Mouse (Mus musculus): ENCODE results near the gene Helz. TPM values are rescaled to one million over a fixed set of nuclear protein-coding genes. Genes with fewer than 3 reads are reported as not detected.
"Not testable (repeated sequence)": the region's sequence is repeated elsewhere in the genome, so short reads cannot be mapped to it uniquely, and the experiment has no call there.

Gene Helz
- total RNA-seq (2021), result 10 to 100 TPM; 14.7 to 16.9 TPM
- long read RNA-seq, experiment 1, partial matches to known transcripts, result 1 of 4 reads
- long read RNA-seq, experiment 1, other reads (novel, unspliced or antisense), result 3 of 4 reads
- long read RNA-seq, experiment 2, full-length matches to known transcripts, result 1 of 3 reads
- long read RNA-seq, experiment 2, partial matches to known transcripts, result 1 of 3 reads
- long read RNA-seq, experiment 2, other reads (novel, unspliced or antisense), result 1 of 3 reads

DNA sequence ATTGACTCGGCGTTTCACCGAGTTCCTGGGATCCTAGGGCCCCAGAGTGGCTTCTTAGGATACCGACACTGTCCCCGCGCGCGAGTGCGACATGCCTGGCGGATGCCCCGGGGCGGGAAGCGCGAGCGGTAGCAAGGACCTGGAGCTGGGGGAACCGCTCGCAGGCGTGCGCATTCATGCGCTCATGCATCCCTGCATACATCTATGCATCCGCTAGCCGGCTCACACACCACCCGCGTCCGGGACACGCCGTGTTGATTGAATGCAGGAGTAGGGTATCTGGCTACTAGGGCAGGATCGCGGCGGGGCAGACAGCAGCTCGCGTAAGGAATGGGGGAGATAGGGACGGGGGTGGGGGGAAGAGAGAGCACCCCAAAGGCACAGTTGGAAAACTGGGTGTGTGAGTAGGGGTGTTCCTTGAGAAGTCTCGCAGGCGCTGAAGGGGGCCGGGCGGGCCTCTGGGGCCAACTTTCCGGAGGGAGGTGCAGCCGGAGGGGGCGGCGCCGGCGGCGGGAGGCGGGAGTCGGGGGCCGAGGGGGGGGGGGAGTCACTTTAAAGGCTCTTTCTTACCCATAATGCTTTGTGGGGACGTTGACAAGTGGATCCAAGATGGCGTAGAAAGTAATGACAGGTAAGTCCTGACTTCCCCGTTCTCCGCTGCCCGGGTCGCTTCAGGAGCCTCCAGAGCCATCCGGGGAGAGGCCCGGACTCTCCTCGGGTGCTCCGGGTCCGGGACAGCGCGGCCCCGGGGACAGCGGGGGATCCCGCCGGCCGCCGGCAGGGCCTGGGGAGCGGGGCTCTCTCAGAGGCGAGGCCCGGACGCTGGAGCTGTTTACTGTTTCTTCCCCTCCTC, at the start of gene Helz:
TSS of gene Helz (plus strand) at position 580 of the 853 bp plus-strand sequence.
- DNase-seq, result peak; percentile 67

DNA sequence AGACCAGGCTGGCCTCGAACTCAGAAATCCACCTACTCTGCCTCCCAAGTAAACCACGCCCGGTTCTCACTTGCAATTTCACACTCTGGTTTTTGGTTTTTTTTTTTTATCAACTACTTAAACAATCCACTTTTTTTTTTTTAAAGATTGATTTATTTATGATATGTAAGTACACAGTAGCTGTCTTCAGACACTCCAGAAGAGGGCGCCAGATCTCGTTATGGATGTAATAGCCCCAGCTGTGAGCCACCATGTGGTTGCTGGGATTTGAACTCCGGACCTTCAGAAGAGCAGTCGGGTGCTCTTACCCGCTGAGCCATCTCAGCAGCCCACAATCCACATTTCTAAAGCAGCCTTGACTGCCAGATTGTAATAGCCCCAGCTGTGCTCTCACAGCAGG, 44.9 kb upstream of the Helz start:
- DNase-seq, result no peak

DNA sequence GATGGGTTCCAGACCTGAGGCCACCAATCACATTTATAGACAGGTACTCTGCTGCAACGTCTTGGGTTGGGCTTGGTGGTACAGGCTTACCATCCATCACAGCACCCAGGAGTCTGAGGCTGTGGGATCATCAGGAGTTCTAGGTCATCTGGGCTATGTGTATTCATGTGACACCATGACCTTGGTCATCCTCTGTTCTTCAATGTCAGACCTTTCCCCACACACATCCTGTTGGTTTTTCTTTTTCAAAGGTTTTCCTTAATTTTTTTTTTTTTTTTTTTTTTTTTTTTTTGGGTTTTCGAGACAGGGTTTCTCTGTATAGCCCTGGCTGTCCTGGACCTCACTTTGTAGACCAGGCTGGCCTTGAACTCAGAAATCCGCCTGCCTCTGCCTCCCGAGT, 43.4 kb upstream of the Helz start:
- DNase-seq, result not testable (repeated sequence)

DNA sequence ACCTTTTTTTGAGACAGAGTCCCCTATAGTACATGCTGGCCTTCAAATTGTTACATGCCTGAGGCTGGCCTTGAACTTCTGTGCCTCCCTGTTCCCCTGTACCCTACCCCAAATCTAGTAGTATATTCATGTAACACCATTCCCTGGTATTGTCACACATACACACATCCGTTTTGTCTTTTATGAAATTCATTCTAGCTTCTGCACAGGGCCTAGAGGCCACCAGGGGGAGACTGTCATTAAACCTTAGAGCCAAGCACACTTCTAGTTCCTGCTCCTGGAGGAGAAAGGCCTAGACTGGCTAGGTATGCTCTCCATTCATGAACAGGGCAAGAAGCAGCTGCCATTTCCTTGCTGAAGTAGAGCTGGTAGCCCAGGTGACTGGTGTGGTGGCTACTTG, 41.5 kb upstream of the Helz start:
- no peak for DNase-seq

DNA sequence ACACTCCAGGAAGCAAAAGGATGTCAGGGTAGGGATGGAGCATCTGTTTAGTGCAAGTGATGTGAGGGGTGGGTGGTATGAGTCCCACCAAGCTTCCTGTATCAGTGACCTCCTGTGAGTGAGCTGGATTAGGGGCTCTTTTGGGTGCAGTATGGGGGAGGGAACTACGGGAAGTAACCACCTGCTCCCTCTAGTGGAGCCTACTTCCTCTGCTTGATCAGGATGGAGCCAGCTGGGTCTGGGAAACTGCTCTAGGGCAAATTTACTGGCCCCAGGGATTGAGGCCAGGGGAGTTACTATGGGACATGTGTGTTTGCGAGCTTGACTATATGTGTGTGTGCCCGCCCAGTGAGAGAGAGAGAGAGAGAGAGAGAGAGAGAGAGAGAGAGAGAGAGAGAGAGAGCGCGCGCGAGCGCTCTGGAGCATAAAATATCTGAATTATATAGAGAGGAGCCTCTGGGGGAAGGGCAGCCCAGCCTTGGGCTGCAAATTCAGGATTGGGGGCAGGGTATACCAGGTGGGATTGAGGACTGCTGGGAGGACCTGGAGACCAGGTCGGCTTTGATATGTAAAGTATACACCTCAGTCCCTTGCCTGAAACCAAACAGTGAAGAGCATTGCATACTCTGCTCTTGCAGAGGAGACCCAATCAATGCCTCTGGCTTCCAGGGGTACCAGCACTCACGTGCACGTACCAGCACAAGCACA, 37.9 kb upstream of the Helz start:
- DNase-seq, result no peak

DNA sequence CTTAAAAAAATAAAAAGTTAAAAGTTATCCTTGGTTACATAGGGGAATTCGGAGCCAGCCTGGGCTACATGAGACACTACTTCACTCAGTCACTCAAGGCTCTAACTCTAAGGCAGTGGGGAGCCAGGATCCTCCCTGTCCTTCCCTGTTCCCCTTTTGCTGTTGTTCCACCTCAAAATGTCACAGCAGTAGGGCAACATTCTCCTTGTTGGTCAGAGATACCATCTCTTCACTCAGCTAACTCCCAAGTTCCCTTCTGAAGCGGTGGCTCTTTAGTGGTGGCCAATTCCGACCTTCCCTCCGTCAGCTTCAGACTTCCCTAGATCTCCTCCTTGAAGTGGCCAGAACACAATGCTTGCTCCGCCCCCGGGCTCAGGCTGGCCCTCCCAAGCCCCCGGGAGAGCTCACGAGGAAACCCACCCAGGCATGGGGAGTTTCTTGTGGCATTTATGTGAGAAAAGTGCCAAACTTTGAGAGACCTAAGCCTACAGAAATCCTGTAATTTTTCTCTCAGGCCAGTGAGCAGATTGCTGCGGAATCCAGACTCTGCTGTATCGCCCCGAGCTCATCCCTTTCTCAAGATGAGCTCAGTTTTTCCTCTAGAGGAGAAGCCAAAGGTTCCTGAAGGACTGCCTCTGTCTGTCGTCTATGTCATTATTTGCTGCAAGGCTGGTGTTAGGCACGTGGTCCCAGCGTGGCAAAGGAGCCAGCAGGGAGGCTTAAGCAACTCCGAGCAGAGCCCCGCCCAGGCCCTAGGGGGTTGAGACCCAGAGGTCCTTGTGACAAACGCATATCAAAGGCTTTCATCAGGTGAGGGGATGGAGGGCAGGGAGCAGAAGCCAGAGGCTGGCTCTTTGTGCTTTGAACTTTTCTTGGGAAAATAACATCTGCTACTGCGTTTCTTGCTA, 37.1 kb upstream of the Helz start:
- no peak for DNase-seq

DNA sequence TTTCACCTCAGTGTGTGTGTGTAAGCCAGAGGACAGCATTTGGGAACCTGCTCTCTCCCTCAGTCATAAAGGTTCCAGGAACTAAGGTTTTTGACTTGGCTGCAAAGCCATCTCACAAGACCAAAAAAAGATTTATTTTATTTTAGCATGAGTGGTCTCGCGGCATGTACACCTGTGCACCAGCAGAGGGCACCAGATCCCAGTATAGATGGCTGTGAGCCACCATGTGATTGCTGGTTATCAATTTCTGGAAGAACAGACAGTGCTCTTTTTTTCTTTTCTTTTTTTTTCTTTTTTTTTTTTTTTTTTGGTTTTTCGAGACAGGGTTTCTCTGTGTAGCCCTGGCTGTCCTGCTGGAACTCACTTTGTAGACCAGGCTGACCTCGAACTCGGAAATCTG, 35.8 kb upstream of the Helz start:
- DNase-seq, result not testable (repeated sequence)

DNA sequence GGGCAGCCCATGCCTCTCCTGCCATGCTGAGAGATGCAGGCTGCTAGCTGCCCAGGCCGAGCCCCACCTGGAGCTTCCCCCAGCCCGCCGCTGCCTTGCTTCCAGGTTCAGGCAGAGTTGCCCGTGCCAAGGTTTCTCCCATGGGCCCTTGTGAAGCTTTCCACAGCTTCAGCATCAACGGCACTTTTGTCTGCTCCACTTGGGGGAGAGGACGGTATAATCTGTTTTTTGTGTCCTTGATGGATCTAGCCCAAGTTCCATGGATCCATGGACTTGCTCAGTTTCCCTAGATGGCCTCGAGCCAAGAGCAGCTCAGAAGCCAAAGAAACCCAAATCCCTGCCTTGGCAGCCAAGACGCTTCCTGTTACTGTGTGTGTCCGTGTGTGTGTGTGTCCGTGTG, 34.7 kb upstream of the Helz start:
- no peak for DNase-seq

DNA sequence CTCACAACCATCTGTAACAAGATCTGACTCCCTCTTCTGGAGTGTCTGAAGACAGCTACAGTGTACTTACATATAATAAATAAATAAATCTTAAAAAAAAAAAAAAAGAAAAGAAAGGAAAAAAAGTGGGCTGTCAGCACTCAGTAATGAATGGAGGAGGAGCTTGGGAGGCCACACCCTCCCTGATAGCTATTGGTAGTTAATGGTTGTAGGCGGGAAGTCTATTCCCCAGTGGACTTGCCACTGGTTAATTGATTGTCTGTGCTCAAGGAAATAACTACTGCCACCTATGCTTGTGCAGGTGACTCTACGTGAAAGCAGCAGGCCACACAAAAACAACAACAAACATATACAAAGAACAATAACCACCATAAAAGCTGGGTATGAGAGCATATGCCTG, 31.3 kb upstream of the Helz start:
- DNase-seq, result no peak

DNA sequence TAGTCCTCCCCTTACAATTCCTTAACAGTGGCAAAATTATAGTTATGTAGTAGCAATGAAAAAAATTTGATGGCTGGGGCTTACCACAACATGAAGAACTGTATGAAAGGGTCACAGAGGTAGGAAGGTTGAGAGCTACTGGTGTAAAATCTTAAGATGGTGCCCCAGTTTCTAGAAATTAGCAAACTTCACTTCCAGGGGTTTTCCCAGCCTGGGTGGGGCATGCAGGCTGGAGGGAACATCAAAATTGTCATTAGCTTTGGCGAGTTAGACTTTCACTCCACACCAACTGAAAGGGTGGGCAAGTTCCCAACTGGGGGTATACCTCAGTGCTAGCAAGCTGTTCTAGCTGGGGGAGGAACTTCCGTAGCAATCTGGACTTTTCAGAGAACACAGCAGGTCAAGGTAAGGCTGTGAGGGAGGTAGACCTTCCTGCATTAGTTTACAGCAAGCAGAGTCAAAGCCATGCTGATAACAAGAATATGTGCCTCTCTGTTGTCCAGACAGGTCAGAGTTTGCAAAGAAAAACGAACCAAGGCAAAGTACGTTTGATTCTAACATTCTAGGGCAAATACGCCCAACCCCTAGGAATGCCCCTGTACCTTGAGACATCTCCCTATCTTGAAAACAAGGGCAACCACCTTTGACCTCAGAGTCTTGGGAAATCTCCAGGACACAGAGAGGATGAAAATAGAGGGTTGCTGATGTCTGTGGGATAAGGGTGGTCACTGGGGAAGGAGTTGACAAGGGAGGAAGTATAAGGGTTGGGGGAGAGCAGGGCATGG, 28.9 kb upstream of the Helz start:
- DNase-seq, result no peak

DNA sequence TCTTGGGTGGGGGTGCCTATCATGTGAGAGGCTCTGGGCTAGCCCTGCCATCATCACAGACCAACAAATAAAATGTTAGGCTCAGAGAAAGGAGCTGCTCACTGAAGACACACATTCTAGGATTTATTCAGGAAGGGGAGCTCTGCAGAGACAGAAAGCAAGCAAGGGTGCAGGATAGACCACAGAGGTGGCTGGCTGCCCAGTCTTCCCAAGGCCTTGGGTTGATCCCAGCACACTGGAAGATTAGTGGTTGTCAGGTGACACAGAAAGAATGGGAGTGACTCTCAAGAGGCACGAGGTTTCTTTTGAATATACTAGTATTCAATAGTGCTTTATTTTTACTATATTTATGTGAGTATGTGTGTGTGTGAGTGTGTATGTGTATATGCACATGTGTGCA, 26.6 kb upstream of the Helz start:
- no peak for DNase-seq

DNA sequence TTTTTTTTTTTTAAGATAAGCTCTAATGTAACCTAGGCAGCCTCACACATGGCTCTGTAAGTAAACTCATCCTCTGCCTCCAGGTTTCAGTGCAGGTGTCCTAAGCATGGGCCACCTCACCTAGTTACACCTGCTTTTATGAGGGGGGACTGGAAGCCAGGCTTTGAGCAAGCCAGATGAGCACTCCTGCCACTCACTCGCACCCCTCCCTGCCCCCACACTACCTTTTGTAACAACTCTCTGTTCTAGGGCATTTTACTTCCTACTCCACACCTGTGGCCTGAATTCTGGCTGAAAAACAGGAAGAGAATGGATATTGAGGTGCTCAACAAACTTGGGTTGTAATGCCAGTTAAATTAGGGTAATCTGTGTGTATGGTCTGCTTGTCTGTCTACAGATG, 22.8 kb upstream of the Helz start:
- no peak for DNase-seq

DNA sequence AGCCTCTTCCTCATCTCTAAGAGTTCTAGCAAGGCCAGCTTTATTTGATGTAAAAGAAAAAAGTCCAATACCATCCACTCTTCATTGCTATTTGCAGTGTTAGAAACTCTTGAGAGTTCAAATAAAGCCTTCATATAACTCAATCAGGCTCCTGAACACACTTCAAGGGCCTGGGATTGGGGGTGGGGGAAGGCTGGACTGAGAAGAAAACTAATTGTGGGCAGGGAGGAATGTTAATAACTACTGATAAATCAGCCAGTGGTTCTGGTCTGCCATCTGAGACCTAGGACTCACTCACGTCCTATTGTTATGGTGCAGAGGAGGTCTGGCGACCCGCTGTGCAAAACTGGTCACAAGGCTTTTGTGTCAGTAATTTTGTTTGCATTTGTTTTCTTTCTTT, 20.1 kb upstream of the Helz start:
- no peak for DNase-seq

DNA sequence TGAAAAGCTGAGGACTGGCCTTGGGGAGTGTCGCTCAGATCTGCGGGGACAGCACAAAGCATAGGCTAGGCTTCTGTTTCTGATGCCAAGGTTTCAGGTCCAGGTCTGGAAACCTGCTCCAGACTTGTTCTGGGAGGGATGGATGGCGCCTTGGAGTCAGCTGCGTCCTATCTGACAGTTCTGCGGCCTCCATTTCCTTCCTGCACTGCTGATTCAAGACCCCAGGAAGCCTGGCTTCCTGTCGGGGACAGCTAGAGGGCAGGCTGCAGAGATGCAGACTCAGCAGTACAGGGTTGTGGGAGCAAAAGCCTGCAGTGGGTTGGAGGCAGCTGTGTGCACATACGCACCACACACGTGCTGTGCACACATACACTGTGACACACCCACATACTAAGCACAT, 18.4 kb upstream of the Helz start:
- DNase-seq, result peak; percentile 19

DNA sequence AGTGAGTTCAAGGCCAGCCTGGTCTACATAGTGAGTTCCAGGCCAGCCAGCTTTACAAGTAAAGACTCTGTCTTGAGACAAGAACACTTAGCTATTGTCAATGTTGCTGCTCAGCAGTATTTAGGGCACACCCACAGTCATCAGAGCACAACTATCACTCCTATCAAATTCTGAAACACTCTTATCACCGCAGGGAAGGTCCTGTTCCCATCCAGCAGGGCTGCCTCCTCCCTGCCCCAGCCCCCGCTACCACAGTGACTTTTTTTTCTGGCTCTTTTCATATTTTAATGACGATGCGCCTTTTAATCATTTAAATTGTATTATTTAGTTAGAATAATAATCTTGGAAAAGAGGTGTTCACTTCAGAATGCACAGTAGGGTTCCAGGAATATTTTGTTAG, 16.3 kb upstream of the Helz start:
- DNase-seq, result no peak

DNA sequence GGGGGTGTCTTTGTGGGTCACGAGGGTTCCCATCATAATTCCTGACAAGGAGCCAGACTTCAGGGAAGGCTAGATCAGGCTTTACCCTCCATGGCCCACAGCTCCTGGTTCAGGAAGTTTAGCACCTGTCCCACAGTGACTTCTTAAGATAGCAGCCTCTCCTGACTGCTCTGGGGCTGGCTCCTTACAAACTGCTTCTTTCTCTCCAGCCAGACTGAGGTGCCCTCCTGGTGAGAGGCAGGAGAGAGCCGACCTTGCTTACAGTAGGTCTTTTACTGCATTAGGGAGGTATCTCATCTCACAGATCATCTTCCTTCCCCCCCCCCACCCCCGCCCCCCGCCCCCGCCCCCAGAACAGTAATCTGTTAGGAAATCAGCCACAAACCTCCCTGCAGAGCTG, 15.5 kb upstream of the Helz start:
- DNase-seq, result no peak

DNA sequence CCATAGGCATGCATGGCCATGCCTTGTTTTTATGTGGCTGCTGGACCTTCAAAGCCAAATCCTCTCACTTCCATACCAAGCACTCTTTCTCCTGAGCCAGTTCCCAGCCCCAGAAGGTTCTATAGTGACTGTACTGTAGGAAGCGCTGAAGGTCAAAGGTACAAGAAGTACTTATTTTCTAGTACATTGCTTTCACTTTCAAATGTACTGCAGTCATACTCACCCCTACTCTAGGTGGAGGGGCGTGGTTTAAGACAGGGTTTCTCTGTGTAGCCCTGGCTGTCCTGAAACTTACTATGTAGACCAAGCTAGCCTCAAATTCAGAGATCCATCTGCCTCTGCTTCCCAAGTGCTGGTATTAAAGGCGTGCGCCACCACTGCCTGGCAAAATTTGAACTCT, 8.7 kb upstream of the Helz start:
- no peak for DNase-seq

DNA sequence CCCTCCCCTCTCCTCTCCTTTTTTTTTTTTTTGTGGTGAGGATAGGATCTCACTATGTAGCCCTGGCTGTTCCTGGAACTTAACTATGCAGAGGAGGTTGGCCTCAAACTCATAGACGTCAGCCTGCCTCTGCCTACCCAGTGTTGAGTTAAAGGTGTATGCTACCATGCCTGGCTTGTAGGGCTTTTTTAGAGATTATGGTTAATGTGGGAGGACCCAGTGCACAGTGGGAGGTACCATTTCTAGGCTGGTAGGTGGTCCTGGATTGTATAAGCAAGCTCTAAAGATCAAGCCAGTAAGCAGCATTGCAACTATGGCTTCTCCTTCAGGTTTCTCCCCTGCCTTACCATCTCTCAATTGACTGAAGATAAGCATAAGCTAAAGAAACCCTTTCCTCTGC, 7.4 kb upstream of the Helz start:
- no peak for DNase-seq

DNA sequence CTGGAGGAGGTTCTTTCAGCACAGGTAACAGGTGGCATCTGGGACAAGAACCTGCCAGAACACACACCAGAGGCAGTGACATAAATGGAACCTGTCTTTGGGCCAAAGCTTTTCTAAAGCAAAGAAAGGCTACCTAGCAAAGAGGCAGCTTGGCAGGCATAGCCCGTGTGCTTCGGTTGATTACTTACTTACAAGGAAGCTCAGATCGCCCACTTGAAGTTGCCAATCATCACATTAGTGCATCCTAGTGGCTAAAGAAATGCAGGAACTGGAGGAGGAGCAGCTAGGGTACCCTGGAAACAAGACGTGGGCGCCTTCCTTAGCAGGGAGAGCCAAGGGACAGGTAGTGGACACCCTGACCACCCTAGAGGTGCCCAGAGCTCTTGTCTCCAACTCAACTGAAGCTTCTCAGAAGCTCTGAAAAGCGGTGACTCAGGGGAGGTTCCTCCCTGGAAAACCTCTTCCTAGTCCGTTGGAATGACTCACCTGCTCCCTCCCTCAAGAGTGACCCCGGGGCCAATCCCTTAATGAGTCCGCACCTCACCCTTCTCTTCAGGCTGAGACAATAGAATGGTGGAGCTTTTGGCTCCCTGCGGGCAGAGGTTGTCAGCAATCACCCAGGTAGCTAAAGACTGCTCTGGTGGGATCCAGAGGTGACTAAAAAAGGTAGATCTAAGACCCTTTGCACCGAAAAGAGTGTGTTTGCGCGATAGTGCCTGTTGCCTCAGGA, 1.8 kb upstream of the Helz start:
- DNase-seq, result no peak

DNA sequence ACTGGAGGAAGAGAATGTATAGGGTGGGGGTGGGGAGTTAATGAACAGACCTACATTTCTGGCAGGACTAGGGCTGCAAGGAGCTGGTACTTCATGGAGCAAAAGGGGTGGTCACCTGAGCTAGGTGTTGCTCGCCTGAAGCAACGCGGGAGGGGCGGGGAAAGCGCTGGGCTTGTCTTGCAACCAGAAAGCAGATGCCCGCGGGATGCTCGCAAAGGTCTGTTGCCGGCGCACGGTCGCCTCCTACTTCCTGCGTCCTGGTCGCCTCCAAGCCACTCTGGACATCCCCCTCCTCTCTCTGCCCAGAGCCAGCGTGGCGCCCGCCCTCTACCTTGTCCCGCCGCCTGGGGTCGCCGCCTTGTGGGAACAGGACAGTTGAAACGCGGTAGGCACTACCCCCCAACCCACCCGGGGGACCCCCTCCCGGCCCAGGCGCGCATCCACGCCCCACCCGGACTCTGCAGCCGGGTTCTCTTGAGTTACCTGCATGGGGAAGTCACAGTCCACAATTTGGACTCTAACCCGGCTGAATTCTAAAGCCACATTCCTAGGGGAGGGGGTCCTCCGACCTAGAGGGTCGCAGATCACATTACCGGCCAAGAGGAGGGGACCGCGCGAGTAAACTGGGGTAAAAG, 946 bp upstream of the Helz start:
- no peak for DNase-seq
